Comparison of ENCODE assay signal across 1 mouse cellular context in the genomic region with DNA sequence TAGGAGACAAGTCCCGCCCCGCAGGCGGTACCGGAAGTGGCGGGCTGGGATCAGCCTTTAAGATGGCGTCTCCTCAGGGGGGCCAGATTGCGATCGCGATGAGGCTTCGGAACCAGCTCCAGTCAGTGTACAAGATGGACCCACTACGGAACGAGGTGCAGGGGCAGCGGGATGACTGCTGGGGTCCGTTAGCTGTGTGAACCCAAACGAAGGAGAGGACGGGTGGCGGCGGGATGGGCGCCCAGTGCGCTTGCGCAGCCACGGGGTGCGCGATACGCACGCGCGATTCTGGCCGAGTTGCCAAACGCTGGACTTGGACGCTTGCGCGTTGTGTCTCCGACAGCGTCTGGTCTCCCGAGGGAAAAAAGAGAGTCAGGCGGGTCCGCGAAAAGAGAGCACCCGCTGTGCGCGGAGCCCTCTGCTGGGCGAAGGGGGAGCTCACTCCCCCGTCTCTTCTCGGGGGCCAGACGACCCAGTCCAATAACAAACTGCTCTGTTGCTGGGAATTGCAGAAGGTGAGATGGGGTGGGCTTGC.
A peak's percentile ranks its signal among the peaks of the same experiment; 100 is the strongest.
TF ChIP-seq lines count a peak whose summit lies in the region.

No protein-coding gene starts in this region.

TF ChIP-seq in MEL, 35 proteins besides CTCF, POLR2A, EP300 and RAD21 (continued from another document):
- TF ChIP-seq MYB (IDR thresholded peaks at IDR 0.05; ENCODE audit: low read depth, low read length) (no peak), MYC (IDR thresholded peaks at IDR 0.05; ENCODE audit: low read depth, low read length) (0 out of 2 replicates have a peak, but pooled peaks have one; percentile 58), ZNF384 (IDR thresholded peaks at IDR 0.05; ENCODE audit: low read depth, low read length) (no peak), SIN3A (IDR thresholded peaks at IDR 0.05; ENCODE audit: low read length) (peak; percentile 72), GABPA (IDR thresholded peaks at IDR 0.05; ENCODE audit: low read depth, low read length) (no peak), MAZ (IDR thresholded peaks at IDR 0.05; ENCODE audit: low read depth, low read length) (peak; percentile 74), E2F4 (IDR thresholded peaks at IDR 0.05; ENCODE audit: borderline replicate concordance, low read depth, low read length) (peak; percentile 66; the same call in 1 of the 2 replicates), MAFK (IDR thresholded peaks at IDR 0.05; ENCODE audit: borderline replicate concordance, low read depth, low read length) (no peak), ELF1 (IDR thresholded peaks at IDR 0.05; ENCODE audit: low read depth, low read length) (peak; percentile 94), ZMIZ1 (IDR thresholded peaks at IDR 0.05; ENCODE audit: low read depth, low read length) (peak; percentile 32; the same call in 1 of the 2 replicates), MXI1 (IDR thresholded peaks at IDR 0.05; ENCODE audit: low read depth, low read length) (no peak), TCF12 (IDR thresholded peaks at IDR 0.05; ENCODE audit: low read depth, low read length) (no peak), MAX (IDR thresholded peaks at IDR 0.05; ENCODE audit: low read length) (no peak), ETS1 (IDR thresholded peaks at IDR 0.05; ENCODE audit: low read depth, low read length) (no peak), USF1 (IDR thresholded peaks at IDR 0.05; ENCODE audit: low read depth, low read length) (peak; percentile 64), USF2 (IDR thresholded peaks at IDR 0.05; ENCODE audit: borderline replicate concordance in 1 of 2, insufficient read depth in 1 of 2, low read depth in 1 of 2, low read length in 2 of 2) (no peak), ZKSCAN1 (IDR thresholded peaks at IDR 0.05; ENCODE audit: low read depth, low read length) (no peak), GATA1 (IDR thresholded peaks at IDR 0.05; ENCODE audit: low read depth, low read length) (peak; percentile 92), RCOR1 (IDR thresholded peaks at IDR 0.05; ENCODE audit: low read depth, low read length) (no peak), BHLHE40 (IDR thresholded peaks at IDR 0.05; ENCODE audit: borderline replicate concordance, low read depth, low read length) (no peak), TBP (IDR thresholded peaks at IDR 0.05; ENCODE audit: low read depth, low read length) (peak; percentile 70), SMC3 (IDR thresholded peaks at IDR 0.05; ENCODE audit: low read depth, low read length) (peak; percentile 44)
